Mouse (Mus musculus) A20 (cell line): Measurements from ENCODE around the gene Ush2a.

Source experiments
- DNase-seq: peaks from one replicate; pipeline ENCODE4 v3.0.0-alpha.2; 2011; ENCODE audit warnings: low read depth, low spot score

Gene Ush2a

GRCm38 (mm10) chr1:188385733-188386261 lies 124.0 kb downstream of the Ush2a start:
- no peak for DNase-seq

- DNase-seq, result no peak
These were observed 125.5 kb downstream of the Ush2a start for GRCm38 (mm10) chr1:188387321-188387720.

- DNase-seq, result no peak
These were observed 126.1 kb downstream of the Ush2a start for GRCm38 (mm10) chr1:188387820-188388471.

GRCm38 (mm10) chr1:188390080-188390479 lies 128.3 kb downstream of the Ush2a start:
- no peak for DNase-seq

GRCm38 (mm10) chr1:188407176-188407575 lies 145.4 kb downstream of the Ush2a start:
- DNase-seq, result no peak

GRCm38 (mm10) chr1:188407613-188408386 lies 146.0 kb downstream of the Ush2a start:
- no peak for DNase-seq

- no peak for DNase-seq
These were observed 148.7 kb downstream of the Ush2a start for GRCm38 (mm10) chr1:188410547-188410946.

GRCm38 (mm10) chr1:188420543-188420942 lies 158.7 kb downstream of the Ush2a start:
- no peak for DNase-seq

- no peak for DNase-seq
These were observed 166.3 kb downstream of the Ush2a start for GRCm38 (mm10) chr1:188428172-188428571.

GRCm38 (mm10) chr1:188430689-188431088 lies 168.9 kb downstream of the Ush2a start:
- no peak for DNase-seq

GRCm38 (mm10) chr1:188447964-188448363 lies 186.1 kb downstream of the Ush2a start:
- no peak for DNase-seq

- no peak for DNase-seq
These were observed 194.8 kb downstream of the Ush2a start for GRCm38 (mm10) chr1:188456466-188457175.

- no peak for DNase-seq
These were observed 195.6 kb downstream of the Ush2a start for GRCm38 (mm10) chr1:188457221-188458008.

- DNase-seq, result no peak
These were observed 199.4 kb downstream of the Ush2a start for GRCm38 (mm10) chr1:188461203-188461602.

- DNase-seq, result no peak
These were observed 202.8 kb downstream of the Ush2a start for GRCm38 (mm10) chr1:188464653-188465052.

- DNase-seq, result no peak
These were observed 206.6 kb downstream of the Ush2a start for GRCm38 (mm10) chr1:188468371-188468783.

- DNase-seq, result no peak
These were observed 243.1 kb downstream of the Ush2a start for GRCm38 (mm10) chr1:188504958-188505357.

GRCm38 (mm10) chr1:188518792-188519191 lies 257.0 kb downstream of the Ush2a start:
- DNase-seq, result no peak

GRCm38 (mm10) chr1:188527451-188527850 lies 265.6 kb downstream of the Ush2a start:
- DNase-seq, result no peak

GRCm38 (mm10) chr1:188529606-188530131 lies 267.8 kb downstream of the Ush2a start:
- DNase-seq, result no peak

GRCm38 (mm10) chr1:188537021-188537420 lies 275.2 kb downstream of the Ush2a start:
- DNase-seq, result no peak
